Mouse (Mus musculus) G1E (cell line): ENCODE measurements at regions not wholly inside any gene's neighbourhood (a gene's known extent, or its start where the extent isn't known, plus 50 kb on each side); places are given as distances from the start of the nearest gene placed in this dataset.

Experiments used
- CTCF ChIP-seq: IDR thresholded peaks from 2 replicates; pipeline ENCODE4 v1.5.1; 2012; ENCODE audit warnings: low read depth, low read length, inconsistent platforms, mixed read lengths
- GATA1 ChIP-seq: IDR thresholded peaks from 2 replicates; pipeline ENCODE4 v1.6.1; 2012; ENCODE audit warnings: borderline replicate concordance, low read length, inconsistent platforms, mixed read lengths
- TAL1 ChIP-seq: conservative IDR thresholded peaks from 2 replicates; pipeline ENCODE4 v1.6.1; 2012; ENCODE audit warnings: low read depth, low read length, inconsistent platforms, mixed read lengths

- no peak for TF ChIP-seq GATA1
- TF ChIP-seq CTCF: no peak
- no peak for TF ChIP-seq TAL1
Observed at GRCm38 (mm10) chr12:93088031-93088790, 1239.3 kb upstream of the Sel1l start.
